Mouse (Mus musculus) embryonic stem cell, embryonic (primary cell): ENCODE measurements at regions not wholly inside any gene's neighbourhood (a gene's known extent, or its start where the extent isn't known, plus 50 kb on each side); places are given as distances from the start of the nearest gene placed in this dataset.

Experiments
- CTCF ChIA-PET, 4 experiments: fragments of 300-600 bp in 2 of 4; fragments of 350-600 bp in 2 of 4; sonication (Branson Sonifier 250); formaldehyde crosslinking; loops; one replicate each; lab custom pipeline; 2022; ENCODE audit warnings: inconsistent platforms in 2 of 4; lab: Charles Lee
- POLR2A ChIA-PET, 4 experiments: fragments of 300-600 bp in 2 of 4; fragments of 350-600 bp in 2 of 4; sonication (Branson Sonifier 250); formaldehyde crosslinking; loops; one replicate each; lab custom pipeline; 2022; ENCODE audit warnings: antibody characterized with exemption in 4 of 4, inconsistent platforms in 1 of 4; lab: Charles Lee

- POLR2A ChIA-PET: interaction anchor here in 1 of 4 experiments (0.7 kb wide), 1 partner anchor 15 kb away, joined by 4 read pairs; no protein-coding TSS in a partner anchor
- CTCF ChIA-PET: interaction anchor here in 1 of 4 experiments (0.6 kb wide), 1 partner anchor 16 kb away, joined by 3 read pairs; no protein-coding TSS in a partner anchor
These were observed 1840.3 kb upstream of the Lrrc6 start for GRCm38 (mm10) chr15:68341056-68341455.

DNA sequence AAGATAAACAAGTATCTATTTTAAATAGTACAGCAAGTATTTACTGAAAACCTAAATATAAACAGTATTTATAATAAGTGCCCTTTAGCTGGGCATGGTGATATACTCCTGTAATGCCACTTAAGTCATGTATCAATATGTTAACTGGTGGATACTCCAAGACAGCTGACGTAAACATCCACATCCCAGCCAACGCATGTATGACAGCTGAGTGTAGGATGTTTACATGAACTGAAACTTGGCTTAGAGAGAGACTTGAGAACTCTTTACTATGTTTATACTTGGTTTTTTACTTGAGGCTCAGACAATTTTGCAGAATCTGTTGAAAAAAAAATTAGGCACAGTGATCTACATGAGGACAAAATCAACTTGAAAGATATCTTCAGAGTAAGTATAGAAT lies 1836.6 kb upstream of the Lrrc6 start:
- ChIA-PET POLR2A (no interaction called here), CTCF (no interaction called here)

DNA sequence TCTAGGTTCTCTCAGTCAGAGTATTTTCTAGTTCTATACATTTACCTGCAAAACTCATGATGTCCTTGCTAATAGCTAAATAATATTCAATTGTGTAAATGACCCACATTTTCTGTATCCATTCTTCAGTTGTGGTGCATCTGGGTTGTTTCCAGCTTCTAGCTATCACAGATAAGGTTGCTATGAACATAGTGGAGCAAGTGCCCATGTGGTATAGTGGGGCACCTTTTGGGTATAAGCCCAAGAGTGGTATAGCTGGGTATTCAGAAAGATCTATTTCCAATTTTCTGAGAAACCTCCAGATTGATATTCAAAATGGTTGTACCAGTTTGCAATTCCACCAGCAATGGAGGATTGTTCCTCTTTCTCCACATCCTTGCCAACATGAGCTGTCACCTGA lies 1835.1 kb upstream of the Lrrc6 start:
- ChIA-PET POLR2A (interaction anchor here in 1 of 4 experiments (0.6 kb wide), 1 partner anchor 1289 kb away, joined by 4 read pairs; no protein-coding TSS in a partner anchor), CTCF (no interaction called here)

GRCm38 (mm10) chr15:68316116-68316515 lies 1815.4 kb upstream of the Lrrc6 start:
- ChIA-PET CTCF (no interaction called here), POLR2A (no interaction called here)
